In the genomic region with DNA sequence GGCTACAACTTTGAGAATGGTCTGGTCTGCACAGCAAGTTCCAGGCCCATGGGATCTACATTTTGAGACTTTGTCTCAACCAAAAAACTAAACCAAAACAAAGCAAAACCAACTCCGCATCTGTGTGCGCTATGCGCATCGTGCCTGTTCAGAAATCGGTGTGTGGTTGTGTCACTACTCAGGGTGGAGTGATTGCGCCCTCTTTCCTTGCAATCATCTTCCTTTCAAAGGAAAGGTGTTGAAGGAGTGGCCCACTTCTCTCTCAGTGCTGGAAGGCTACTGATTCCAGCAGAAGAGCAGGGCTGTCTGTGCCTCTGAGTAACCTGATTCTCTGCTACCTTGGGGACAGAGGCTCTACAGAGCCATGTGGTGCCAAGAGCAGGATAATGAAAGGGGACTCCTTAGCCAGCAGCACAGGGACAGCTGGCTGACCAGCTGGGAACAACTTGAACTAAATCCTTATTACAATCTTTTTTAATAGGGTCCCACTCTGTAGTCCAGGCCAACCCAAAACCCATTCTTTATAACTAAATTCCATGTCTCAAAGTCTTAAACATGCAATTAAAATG, we compare ENCODE assay signal across 20 mouse cellular contexts. TPM values are rescaled to one million over a fixed set of nuclear protein-coding genes. Genes with fewer than 3 reads are reported as not detected.
DNase-seq lines count a peak whose midpoint lies in the region; TF ChIP-seq lines count a peak whose summit lies in the region.
"Had no signal": no experiment of that assay in that cellular context is flagged by ENCODE, and none has a peak within 500 bp of the region (broad histone marks: within the 10 kb centered on the region; RNA-seq: fewer than 3 reads in every experiment).

No protein-coding gene starts in this region.

- intact Hi-C loops in gastrocnemius, adult 2 months (cut with DNase I), result no loop called here

- TF ChIP-seq CTCF in gastrocnemius, adult 2 months (IDR thresholded peaks at IDR 0.05), result no peak

- no peak overlapping the region for H3K4me3 ChIP-seq in gastrocnemius, adult 2 months
- H3K4me3 ChIP-seq: embryonic facial prominence, embryonic 13.5 days; forebrain, embryonic 15.5 days; heart, adult 2 months; heart, embryonic 13.5 days had no signal

- H3K27ac ChIP-seq in gastrocnemius, adult 2 months, result no peak overlapping the region
- H3K27ac ChIP-seq: embryonic facial prominence, embryonic 13.5 days; forebrain, embryonic 15.5 days; heart, adult 2 months; heart, embryonic 13.5 days had no signal

- peak; percentile 48 for DNase-seq in gastrocnemius, adult 2 months
- DNase-seq in gastrocnemius, postnatal 10 days, result no peak
- peak; percentile 69 for DNase-seq in ES-CJ7 (ENCODE audit: low read depth, low spot score)
- peak; percentile 73 for DNase-seq in ZHBTc4 (ENCODE audit: low read depth, low spot score)
- DNase-seq in retina, embryonic 14.5 days (ENCODE audit: low spot score), result peak; percentile 35
- no peak for DNase-seq in thymus, postnatal 14 days
- no peak for DNase-seq in kidney, adult 9 months
- DNase-seq in embryo, embryonic 10 days (ENCODE audit: low spot score), result no peak
- DNase-seq: adrenal gland, adult 2 months; adrenal gland, postnatal 25 days; cerebellum, adult 2 months; embryo, embryonic 11 days; heart, adult 2 months; heart, postnatal 36 days; kidney, adult 8-10 months had no signal

RNA-seq across cellular contexts. Expression of gene Calhm3, which starts 5.7 kb away (rescaled TPM):
- not detected for total RNA-seq in gastrocnemius, adult 2 months (2021)
- total RNA-seq in gastrocnemius, postnatal 10 days (2021), result not detected
- total RNA-seq: adrenal gland, adult 2 months; adrenal gland, postnatal 25 days; CH12.LX; heart, adult 2 months; heart, postnatal 36 days; MEL had no signal

RNA-seq across cellular contexts. Expression of gene Neurl1a, which starts 15.4 kb away (rescaled TPM):
- 100 to 1,000 TPM; 124 to 133 TPM for total RNA-seq in gastrocnemius, adult 2 months (2021)
- 10 to 100 TPM; 49.9 to 64.5 TPM for total RNA-seq in gastrocnemius, postnatal 10 days (2021)
- total RNA-seq: MEL had no signal

RNA-seq across cellular contexts. Expression of gene Calhm1, which starts 19.2 kb away (rescaled TPM):
- total RNA-seq in gastrocnemius, adult 2 months (2021), result not detected
- total RNA-seq in gastrocnemius, postnatal 10 days (2021), result not detected
- total RNA-seq: adrenal gland, adult 2 months; adrenal gland, postnatal 25 days; CH12.LX; heart, adult 2 months; heart, postnatal 36 days; MEL had no signal

RNA-seq across cellular contexts. Expression of gene Calhm2, which starts 25.2 kb away (rescaled TPM):
- total RNA-seq in gastrocnemius, adult 2 months (2021), result 1 to 10 TPM; 1.6 to 2.3 TPM
- total RNA-seq in gastrocnemius, postnatal 10 days (2021), result 1 to 10 TPM; 3.1 to 4.1 TPM

Comparison
In these comparisons a context has a peak if more than half of its experiments do, and no peak if none do; other contexts are left out.
1. DNase-seq: peak in gastrocnemius, adult 2 months (single experiment), ES-CJ7 (single experiment), ZHBTc4 (single experiment) and retina, embryonic 14.5 days (single experiment); none in gastrocnemius, postnatal 10 days (single experiment), thymus, postnatal 14 days (single experiment), kidney, adult 9 months (single experiment) and embryo, embryonic 10 days (single experiment).